Mouse (Mus musculus) neural tube, embryonic 14.5 days (tissue): ENCODE measurements around the gene Elovl5. TPM values are rescaled to one million over a fixed set of nuclear protein-coding genes. Genes with fewer than 3 reads are reported as not detected.

Experiments
- ATAC-seq: fragments of 200-750 bp; cut with Nextera tagmentation; 2 replicates; pipeline ENCODE4 v1.8.0; 2017; ENCODE audit warnings: low read depth, mild to moderate bottlenecking, moderate TSS enrichment, moderate library complexity
- H3K27ac ChIP-seq: fragments of 300-500 bp; sonication (generic); 2 replicates; pipeline ENCODE4 v1.5.1; 2014; ENCODE audit warnings: low read depth, mild to moderate bottlenecking, control low read depth, low read length, moderate library complexity, mixed read lengths
- H3K27me3 ChIP-seq: fragments of 300-500 bp; sonication (generic); 2 replicates; pipeline ENCODE4 v1.6.1; 2014; ENCODE audit warnings: low read length; ENCODE audit not compliant: control insufficient read depth, insufficient read depth
- H3K36me3 ChIP-seq: fragments of 300-500 bp; sonication (generic); 2 replicates; pipeline ENCODE4 v1.6.1; 2014; ENCODE audit warnings: low read length, mixed read lengths; ENCODE audit not compliant: control insufficient read depth, insufficient read depth
- H3K4me1 ChIP-seq: fragments of 300-500 bp; sonication (generic); 2 replicates; pipeline ENCODE4 v1.6.1; 2014; ENCODE audit warnings: low read length; ENCODE audit not compliant: control insufficient read depth, insufficient read depth
- H3K4me2 ChIP-seq: fragments of 300-500 bp; sonication (generic); 2 replicates; pipeline ENCODE4 v1.6.1; 2014; ENCODE audit warnings: mild to moderate bottlenecking, low read depth, low read length, control low read depth
- H3K4me3 ChIP-seq: fragments of 300-500 bp; sonication (generic); 2 replicates; pipeline ENCODE4 v1.5.1; 2014; ENCODE audit warnings: low read depth, low read length, control low read depth, mixed read lengths
- H3K9ac ChIP-seq: fragments of 300-500 bp; sonication (generic); replicated peaks from 2 replicates; pipeline ENCODE4 v1.6.1; 2014; ENCODE audit warnings: low read depth, mild to moderate bottlenecking, control low read depth, low read length, mixed read lengths
- H3K9me3 ChIP-seq: fragments of 300-500 bp; sonication (generic); 2 replicates; pipeline ENCODE4 v1.6.1; 2016; ENCODE audit warnings: low read length; ENCODE audit not compliant: control insufficient read depth
- WGBS: fragments of 180-500 bp; shearing (Covaris S2); extraction: QIAGEN DNeasy Blood & Tissue Kit; methylation state at CpG from one replicate; pipeline ENCODE4 v1.1.7; 2014; 5-methylcytosine and 5-hydroxymethylcytosine counted together
- polyA plus RNA-seq: library from polyadenylated mRNA; unstranded; fragments of >200 nt; fragmentation: Nextera tagmentation; extraction: Ambion mirVana; gene quantifications from 2 replicates; pipeline ENCODE4 v1.2.1, GENCODE M21; 2014

Elovl5 gene
- polyA plus RNA-seq, 1 experiment from 2014 or later, result 69.1 TPM

DNA sequence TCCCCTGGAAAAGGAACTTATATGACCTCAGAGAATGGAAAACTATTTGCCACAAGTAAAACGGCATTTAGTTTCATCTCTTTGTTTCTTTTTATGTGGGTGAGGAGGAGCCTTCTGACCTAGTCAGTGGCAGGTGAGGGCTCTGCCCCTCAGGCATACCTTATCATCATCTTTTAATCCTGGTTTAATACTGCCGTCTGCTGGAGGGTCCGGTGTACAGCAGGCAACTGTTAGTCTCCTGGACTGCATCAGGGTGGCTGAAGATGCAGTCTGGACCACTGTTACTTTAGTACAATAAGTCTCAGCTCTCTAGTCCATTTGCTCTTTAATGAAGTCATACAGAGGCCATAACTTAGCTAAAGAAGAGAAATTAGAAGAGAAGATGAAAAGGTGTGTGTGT lies 107.7 kb downstream of the Elovl5 start:
- Histone ChIP-seq H3K4me1 (no peaks in the 10 kb centered on the region), H3K36me3 (no peaks in the 10 kb centered on the region), H3K9ac (no peak overlapping the region), H3K4me3 (no peak overlapping the region), H3K27ac (no peak overlapping the region), H3K4me2 (no peak overlapping the region), H3K27me3 (no peaks in the 10 kb centered on the region), H3K9me3 (no peaks in the 10 kb centered on the region)
- 14% methylated on average over 3 of the region's 3 CpGs for WGBS
- peak; percentile 87; the same call in 1 of the 2 replicates for ATAC-seq

DNA sequence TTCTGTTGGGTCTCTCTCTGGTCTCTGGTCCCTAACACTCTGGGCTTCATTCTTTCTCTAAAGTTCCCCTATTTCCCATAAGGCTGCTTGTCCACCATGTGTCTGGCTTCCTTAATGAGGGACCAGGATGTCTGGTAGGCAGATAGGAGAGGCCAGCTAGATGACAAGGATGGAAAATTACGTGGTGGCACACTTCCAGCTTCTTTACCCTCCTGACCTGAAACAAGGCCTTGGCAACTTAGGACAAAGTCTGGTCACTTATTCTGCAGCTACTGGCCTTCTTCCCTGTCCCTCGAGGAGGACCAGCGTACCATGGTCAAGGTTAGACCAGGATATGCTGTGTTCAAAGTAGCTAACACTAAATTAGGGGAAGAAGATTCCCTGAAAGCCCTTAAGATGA lies 109.9 kb downstream of the Elovl5 start:
- no peaks in the 10 kb centered on the region for H3K4me1 ChIP-seq
- H3K9ac ChIP-seq, result no peak overlapping the region
- H3K27me3 ChIP-seq, result no peaks in the 10 kb centered on the region
- no peak for ATAC-seq
- H3K27ac ChIP-seq, result no peak overlapping the region
- H3K36me3 ChIP-seq, result no peaks in the 10 kb centered on the region
- H3K4me3 ChIP-seq, result no peak overlapping the region
- H3K9me3 ChIP-seq, result no peaks in the 10 kb centered on the region
- 79% methylated on average over 3 of the region's 3 CpGs for WGBS
- no peak overlapping the region for H3K4me2 ChIP-seq

DNA sequence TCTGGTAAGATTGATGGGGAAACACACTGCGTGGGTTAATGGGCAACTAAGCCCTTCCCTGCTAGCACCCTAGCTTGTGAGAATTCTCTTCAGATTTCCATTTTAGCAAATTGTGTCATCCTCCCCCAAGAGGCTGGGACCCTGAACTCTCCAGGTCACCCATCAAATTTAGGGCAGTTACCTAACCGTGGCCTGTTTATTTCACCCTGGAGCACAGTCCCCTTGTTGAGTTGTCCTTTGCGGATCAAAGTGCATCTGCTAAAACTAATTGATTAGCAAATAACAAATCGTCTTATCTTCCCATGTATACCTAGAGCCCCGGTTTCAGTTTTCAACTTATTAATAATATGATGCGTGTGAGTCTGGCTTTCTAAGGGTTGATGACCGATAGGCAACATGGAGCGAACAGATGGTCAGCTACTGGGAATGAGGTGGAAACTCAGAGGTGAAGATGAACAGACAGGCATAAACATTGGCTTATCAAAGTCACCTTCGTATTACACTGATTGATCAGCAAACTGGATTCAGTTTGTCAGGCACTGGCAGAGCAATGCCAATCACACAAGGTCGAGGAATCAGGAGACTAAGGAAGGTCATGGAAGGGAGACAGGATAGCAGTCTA lies 113.8 kb downstream of the Elovl5 start:
- WGBS, result 89% methylated on average over 10 of the region's 10 CpGs
- H3K4me3 ChIP-seq, result no peak overlapping the region
- H3K4me1 ChIP-seq, result no peaks in the 10 kb centered on the region
- H3K27ac ChIP-seq, result no peak overlapping the region
- H3K9ac ChIP-seq, result no peak overlapping the region
- H3K4me2 ChIP-seq, result no peak overlapping the region
- H3K36me3 ChIP-seq, result no peaks in the 10 kb centered on the region
- H3K27me3 ChIP-seq, result no peaks in the 10 kb centered on the region
- H3K9me3 ChIP-seq, result no peaks in the 10 kb centered on the region
- ATAC-seq, result no peak

DNA sequence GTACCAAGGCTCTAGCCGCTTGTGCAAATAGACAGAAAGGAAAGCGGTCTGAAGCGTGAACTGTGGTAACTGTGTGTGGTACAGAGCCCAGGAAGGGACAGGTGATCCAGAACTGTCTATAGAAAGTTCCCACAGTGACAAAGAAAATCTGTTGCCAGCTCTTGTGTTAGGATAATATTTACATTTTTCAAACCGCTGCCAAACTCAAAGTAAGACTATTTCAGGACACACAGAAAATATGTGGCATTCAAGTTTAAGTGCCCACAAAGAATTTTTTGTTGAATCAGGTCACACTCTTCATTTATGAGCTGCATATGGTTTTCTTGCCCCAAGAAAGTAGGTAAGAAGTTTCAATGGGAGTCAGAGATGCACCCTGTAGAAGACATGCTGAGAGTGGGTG lies 115.8 kb downstream of the Elovl5 start:
- Histone ChIP-seq H3K9me3 (no peaks in the 10 kb centered on the region), H3K4me3 (no peak overlapping the region), H3K27ac (no peak overlapping the region), H3K4me1 (no peaks in the 10 kb centered on the region), H3K4me2 (no peak overlapping the region), H3K27me3 (no peaks in the 10 kb centered on the region), H3K9ac (no peak overlapping the region), H3K36me3 (no peaks in the 10 kb centered on the region)
- WGBS, result 92% methylated on average over 4 of the region's 4 CpGs
- ATAC-seq, result no peak

Other genes with a start within 250 kb of the Elovl5 start
- 22.3 and 25.1 TPM in 2 replicates for gene Gclc, start 162.8 kb upstream of the Elovl5 start, polyA plus RNA-seq
- gene Gcm1, start 134.6 kb downstream of the Elovl5 start, polyA plus RNA-seq, result not detected in 2 replicates
- 91.4 and 94.7 TPM in 2 replicates for gene Fbxo9, start 191.7 kb downstream of the Elovl5 start, polyA plus RNA-seq
- 36.0 and 40.8 TPM in 2 replicates for gene Ick, start 191.8 kb downstream of the Elovl5 start, polyA plus RNA-seq